Mouse (Mus musculus) urinary bladder, adult 2 months (tissue): Measurements from ENCODE around the gene Col2a1. TPM values are rescaled to one million over a fixed set of nuclear protein-coding genes. Genes with fewer than 3 reads are reported as not detected.

Experiments
- DNase-seq: peaks from one replicate; pipeline ENCODE4 v3.0.0; 2022; ENCODE audit warnings: low spot score
- polyA plus RNA-seq: library from polyadenylated mRNA; depleted of rRNA; stranded (reverse); fragments of >200 nt; gene quantifications from 2 replicates; pipeline ENCODE4 v1.2.3, GENCODE M21; 2012; rRNA removed

Col2a1 gene
- polyA plus RNA-seq, 1 experiment, result 0.08 TPM

- no peak for DNase-seq
These were observed 77.5 kb downstream of the Col2a1 start for GRCm38 (mm10) chr15:97927018-97927417.

Other genes starting within 250 kb of the Col2a1 start
- gene Rapgef3, start 236.7 kb downstream of the Col2a1 start, polyA plus RNA-seq, result 17.8 and 19.2 TPM in 2 replicates
- gene Slc48a1, start 226.2 kb downstream of the Col2a1 start, polyA plus RNA-seq, result 72.4 and 91.1 TPM in 2 replicates
- gene Hdac7, start 160.2 kb downstream of the Col2a1 start, polyA plus RNA-seq, result 45.3 and 45.8 TPM in 2 replicates
- gene Vdr, start 94.1 kb downstream of the Col2a1 start, polyA plus RNA-seq, result 1.3 and 1.6 TPM in 2 replicates
- gene Tmem106c, start 40.5 kb downstream of the Col2a1 start, polyA plus RNA-seq, result 65.7 and 80.9 TPM in 2 replicates
- 69.9 TPM in 2 replicates for gene Pfkm, start 87.9 kb upstream of the Col2a1 start, polyA plus RNA-seq
- 18.4 and 20.0 TPM in 2 replicates for gene Senp1, start 89.0 kb upstream of the Col2a1 start, polyA plus RNA-seq
- gene Asb8, start 160.9 kb upstream of the Col2a1 start, polyA plus RNA-seq, result 56.1 and 59.9 TPM in 2 replicates
- 3.6 and 4.2 TPM in 2 replicates for gene Ccdc184, start 162.5 kb upstream of the Col2a1 start, polyA plus RNA-seq
- gene Olfr288, start 190.8 kb upstream of the Col2a1 start, polyA plus RNA-seq, result not detected in 2 replicates
- not detected in 2 replicates for gene Gm44579, start 216.3 kb upstream of the Col2a1 start, polyA plus RNA-seq
- gene Olfr287, start 216.4 kb upstream of the Col2a1 start, polyA plus RNA-seq, result 0.04 TPM in 1 of 2 replicates, not detected in the other
- gene Olfr286, start 229.8 kb upstream of the Col2a1 start, polyA plus RNA-seq, result not detected in 2 replicates